Comparison of ENCODE assay signal across 22 mouse cellular contexts in genomic region chr2:84544146-84544545, GRCm38 (mm10).
DNase-seq lines count a peak whose midpoint lies in the region; ATAC-seq and TF ChIP-seq lines count a peak whose summit lies in the region.
"Had no signal": no experiment of that assay in that cellular context is flagged by ENCODE, and none has a peak within 500 bp of the region (broad histone marks: within the 10 kb centered on the region; RNA-seq: fewer than 3 reads in every experiment).

No protein-coding gene starts in this region.

- no peak overlapping the region for H3K9ac ChIP-seq in embryonic facial prominence, embryonic 12.5 days
- no peak overlapping the region for H3K9ac ChIP-seq in kidney, postnatal 0 days (ENCODE audit: low read depth, low read length)
- no peak overlapping the region for H3K9ac ChIP-seq in lung, postnatal 0 days (replicated peaks; ENCODE audit: low read depth)
- H3K9ac ChIP-seq: embryonic facial prominence, embryonic 13.5 days; heart, embryonic 13.5 days; hindbrain, embryonic 14.5 days; liver, embryonic 13.5 days; stomach, embryonic 15.5 days had no signal

- WGBS in embryonic facial prominence, embryonic 12.5 days: 57% methylated on average over 4 of the region's 4 CpGs
- 53% methylated on average over 4 of the region's 4 CpGs for WGBS in embryonic facial prominence, embryonic 10.5 days
- WGBS in kidney, postnatal 0 days: 61% methylated on average over 4 of the region's 4 CpGs
- WGBS in lung, postnatal 0 days: 46% methylated on average over 4 of the region's 4 CpGs
- 56% methylated on average over 4 of the region's 4 CpGs for WGBS in forebrain, embryonic 10.5 days

- H3K9me3 ChIP-seq in embryonic facial prominence, embryonic 12.5 days: no peaks in the 10 kb centered on the region
- no peaks in the 10 kb centered on the region for H3K9me3 ChIP-seq in embryonic facial prominence, embryonic 10.5 days
- H3K9me3 ChIP-seq in kidney, postnatal 0 days (replicated peaks; ENCODE audit: low read length): no peaks in the 10 kb centered on the region
- no peaks in the 10 kb centered on the region for H3K9me3 ChIP-seq in lung, postnatal 0 days (ENCODE audit: low read length)
- H3K9me3 ChIP-seq in forebrain, embryonic 10.5 days: no peaks in the 10 kb centered on the region
- H3K9me3 ChIP-seq: embryonic facial prominence, embryonic 13.5 days; heart, embryonic 13.5 days; liver, embryonic 13.5 days; stomach, embryonic 15.5 days had no signal

- peak; percentile 26; the same call in 1 of the 2 replicates for TF ChIP-seq CTCF in kidney, postnatal 0 days (IDR thresholded peaks at IDR 0.05; ENCODE audit: low read depth)
- TF ChIP-seq CTCF in lung, postnatal 0 days (IDR thresholded peaks at IDR 0.05): peak; percentile 45

- no peaks in the 10 kb centered on the region for H3K27me3 ChIP-seq in embryonic facial prominence, embryonic 12.5 days
- no peaks in the 10 kb centered on the region for H3K27me3 ChIP-seq in embryonic facial prominence, embryonic 10.5 days (replicated peaks; ENCODE audit: low read depth, poor library complexity, severe bottlenecking)
- H3K27me3 ChIP-seq in kidney, postnatal 0 days (ENCODE audit: insufficient read depth, low read length): no peaks in the 10 kb centered on the region
- no peaks in the 10 kb centered on the region for H3K27me3 ChIP-seq in lung, postnatal 0 days (replicated peaks; ENCODE audit: insufficient read depth, low read length)
- no peaks in the 10 kb centered on the region for H3K27me3 ChIP-seq in forebrain, embryonic 10.5 days (ENCODE audit: poor library complexity, severe bottlenecking)
- H3K27me3 ChIP-seq: embryonic facial prominence, embryonic 13.5 days; heart, embryonic 13.5 days; liver, embryonic 13.5 days; stomach, embryonic 15.5 days had no signal

- no peak for TF ChIP-seq EP300 in lung, postnatal 0 days (IDR thresholded peaks at IDR 0.05)

- no peaks in the 10 kb centered on the region for H3K4me1 ChIP-seq in embryonic facial prominence, embryonic 12.5 days
- peaks cover 19% of the 10 kb centered on the region; the same call in 1 of the 2 replicates for H3K4me1 ChIP-seq in embryonic facial prominence, embryonic 10.5 days
- no peaks in the 10 kb centered on the region for H3K4me1 ChIP-seq in kidney, postnatal 0 days (replicated peaks; ENCODE audit: insufficient read depth, low read length)
- no peaks in the 10 kb centered on the region for H3K4me1 ChIP-seq in lung, postnatal 0 days (ENCODE audit: insufficient read depth, low read depth, low read length)
- no peaks in the 10 kb centered on the region for H3K4me1 ChIP-seq in forebrain, embryonic 10.5 days
- H3K4me1 ChIP-seq: liver, embryonic 13.5 days; stomach, embryonic 15.5 days had no signal

- DNase-seq in embryonic facial prominence, embryonic 10.5 days (ENCODE audit: low spot score): no peak
- DNase-seq in kidney, postnatal 0 days (ENCODE audit: low spot score): no peak
- no peak for DNase-seq in kidney, adult 11 months
- DNase-seq in lung, postnatal 0 days (ENCODE audit: low spot score): no peak
- no peak for DNase-seq in lung, postnatal 10 days
- DNase-seq in forebrain, embryonic 10.5 days (ENCODE audit: extremely low spot score, low spot score): no peak
- DNase-seq: adrenal gland, adult 2 months; gastrocnemius, postnatal 10 days; heart, adult 18-20 months; heart, postnatal 36 days; kidney, adult 18-20 months; kidney, postnatal 25 days; left cerebral cortex, postnatal 4 days; liver, embryonic 13.5 days; lung, postnatal 4 days; retina, postnatal 1 day; thymus, adult 2 months had no signal

- peak overlapping the region; percentile 5; the same call in 1 of the 2 replicates for H3K27ac ChIP-seq in embryonic facial prominence, embryonic 12.5 days
- no peak overlapping the region; the same call in 1 of the 2 replicates for H3K27ac ChIP-seq in embryonic facial prominence, embryonic 10.5 days (replicated peaks)
- H3K27ac ChIP-seq in kidney, postnatal 0 days: no peak overlapping the region
- no peak overlapping the region for H3K27ac ChIP-seq in lung, postnatal 0 days (ENCODE audit: low read length)
- no peak overlapping the region for H3K27ac ChIP-seq in forebrain, embryonic 10.5 days
- H3K27ac ChIP-seq: embryonic facial prominence, embryonic 13.5 days; hindbrain, embryonic 14.5 days; liver, embryonic 13.5 days; stomach, embryonic 15.5 days had no signal

- no peaks in the 10 kb centered on the region for H3K36me3 ChIP-seq in embryonic facial prominence, embryonic 12.5 days
- no peaks in the 10 kb centered on the region for H3K36me3 ChIP-seq in embryonic facial prominence, embryonic 10.5 days (replicated peaks)
- H3K36me3 ChIP-seq in kidney, postnatal 0 days (ENCODE audit: insufficient read depth, low read length): no peaks in the 10 kb centered on the region
- no peaks in the 10 kb centered on the region for H3K36me3 ChIP-seq in lung, postnatal 0 days (ENCODE audit: insufficient read depth, low read length)
- no peaks in the 10 kb centered on the region for H3K36me3 ChIP-seq in forebrain, embryonic 10.5 days (replicated peaks)
- H3K36me3 ChIP-seq: embryonic facial prominence, embryonic 13.5 days; heart, embryonic 13.5 days; liver, embryonic 13.5 days; stomach, embryonic 15.5 days had no signal

- no peak overlapping the region for H3K4me2 ChIP-seq in embryonic facial prominence, embryonic 12.5 days (replicated peaks)
- H3K4me2 ChIP-seq in kidney, postnatal 0 days (ENCODE audit: low read length): no peak overlapping the region
- H3K4me2 ChIP-seq in lung, postnatal 0 days (replicated peaks; ENCODE audit: low read depth, low read length): no peak overlapping the region
- H3K4me2 ChIP-seq: embryonic facial prominence, embryonic 13.5 days; heart, embryonic 13.5 days; hindbrain, embryonic 14.5 days; liver, embryonic 13.5 days; stomach, embryonic 15.5 days had no signal

- no peak overlapping the region for H3K4me3 ChIP-seq in embryonic facial prominence, embryonic 12.5 days
- H3K4me3 ChIP-seq in embryonic facial prominence, embryonic 10.5 days: no peak overlapping the region
- no peak overlapping the region for H3K4me3 ChIP-seq in kidney, postnatal 0 days (replicated peaks; ENCODE audit: low read depth, low read length)
- H3K4me3 ChIP-seq in lung, postnatal 0 days (ENCODE audit: low read depth, low read length): no peak overlapping the region
- H3K4me3 ChIP-seq in forebrain, embryonic 10.5 days: no peak overlapping the region
- H3K4me3 ChIP-seq: embryonic facial prominence, embryonic 13.5 days; heart, embryonic 13.5 days; liver, embryonic 13.5 days; stomach, embryonic 15.5 days had no signal

- ATAC-seq in embryonic facial prominence, embryonic 12.5 days (ENCODE audit: insufficient number of reproducible peaks, insufficient read depth, low FRiP score, low TSS enrichment): no peak
- no peak for ATAC-seq in kidney, postnatal 0 days (replicated peaks; ENCODE audit: low FRiP score, low read depth)
- no peak for ATAC-seq in lung, postnatal 0 days
